Mouse (Mus musculus) frontal cortex, postnatal 14 days (tissue): Measurements from ENCODE around the gene Arhgef19.

ENCODE experiments used
- DNase-seq, 2 experiments: peaks; one replicate each; pipeline ENCODE4 v3.0.0; 2022; ENCODE audit warnings: low spot score in 2 of 2

Arhgef19 gene

GRCm38 (mm10) chr4:141265979-141266637 lies 26.8 kb downstream of the Arhgef19 start:
- DNase-seq: no peak

DNA sequence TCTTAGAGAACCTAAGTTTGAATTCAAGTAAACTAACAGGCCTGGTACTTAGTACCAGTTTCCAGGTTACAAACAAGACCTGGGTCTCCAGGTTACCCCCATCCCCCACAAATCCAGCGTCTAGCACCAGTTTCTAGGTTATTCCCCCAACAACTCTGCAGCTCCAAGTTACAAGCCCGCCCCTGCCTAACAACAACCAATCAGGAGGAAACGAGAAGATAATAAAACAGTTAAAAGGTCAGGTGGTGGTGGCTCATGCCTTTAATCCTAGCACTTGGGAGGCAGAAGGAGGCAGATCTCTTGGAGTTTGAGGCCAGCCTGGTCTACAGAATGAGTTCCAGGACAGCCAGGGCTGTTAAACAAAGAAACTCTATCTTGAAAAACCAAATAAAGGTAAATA lies 28.0 kb downstream of the Arhgef19 start:
- no peak for DNase-seq

DNA sequence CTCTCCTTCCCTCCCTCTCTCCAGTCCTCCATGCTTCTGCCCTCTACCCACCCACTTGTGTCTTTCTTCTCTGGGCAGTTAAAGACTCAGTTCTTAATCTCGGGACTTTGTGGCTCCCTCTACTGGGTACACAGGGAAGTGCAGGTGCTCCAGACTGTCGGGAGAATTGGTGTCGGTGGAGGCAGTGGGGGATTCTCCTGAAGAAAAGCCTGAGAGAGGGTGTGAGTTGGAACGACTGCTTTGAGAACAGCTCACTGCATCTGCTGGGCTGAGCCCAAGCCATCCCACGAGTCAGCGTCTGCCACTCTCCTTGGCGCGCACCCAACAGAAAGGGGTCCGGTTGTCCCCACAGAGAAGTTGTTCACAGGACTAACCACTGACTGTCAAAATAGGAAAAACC lies 28.5 kb downstream of the Arhgef19 start:
- peak; percentile 56 to 74 for DNase-seq

DNA sequence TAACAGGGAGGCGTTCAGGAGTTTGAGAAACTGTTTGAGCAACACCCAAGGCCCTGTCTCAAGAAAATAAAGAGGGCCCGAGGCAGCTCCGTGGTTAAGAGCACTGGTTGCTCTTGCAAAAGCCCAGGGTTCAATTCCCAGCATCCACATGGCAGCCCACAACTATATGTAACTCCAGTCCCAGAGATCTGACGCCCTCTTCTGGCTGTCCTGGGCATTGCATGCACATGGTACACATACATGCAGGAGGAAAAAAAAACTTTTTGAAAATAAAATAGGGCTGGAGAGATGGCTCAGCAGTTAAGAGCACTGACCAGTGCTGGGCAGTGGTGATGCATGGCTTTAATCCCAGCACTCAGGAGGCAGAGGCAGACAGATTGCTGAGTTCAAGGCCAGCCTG lies 29.1 kb downstream of the Arhgef19 start:
- DNase-seq: no peak

GRCm38 (mm10) chr4:141269080-141269479 lies 29.8 kb downstream of the Arhgef19 start:
- DNase-seq: no peak

GRCm38 (mm10) chr4:141270201-141270940 lies 31.1 kb downstream of the Arhgef19 start:
- DNase-seq: no peak

DNA sequence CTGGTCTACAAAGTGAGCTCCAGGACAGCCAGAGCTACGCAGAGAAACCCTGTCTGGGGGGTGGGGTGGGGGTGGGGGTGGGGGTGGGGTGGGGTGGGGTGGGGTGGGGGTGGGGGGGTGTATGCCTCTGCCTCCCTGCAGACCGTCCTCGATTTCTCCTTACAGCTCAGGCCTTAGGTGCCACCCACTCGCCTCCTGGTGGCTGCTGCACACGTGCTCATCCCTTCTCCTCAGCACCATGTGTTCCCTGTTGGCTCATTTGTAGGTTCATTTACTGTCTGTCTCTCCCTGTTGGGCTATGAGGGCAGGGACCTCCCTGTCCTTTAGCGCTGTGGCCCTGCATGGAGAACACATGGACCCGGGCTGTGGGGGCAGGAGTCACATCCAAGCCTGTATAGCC lies 31.9 kb downstream of the Arhgef19 start:
- no peak for DNase-seq

- no peak for DNase-seq
Observed at GRCm38 (mm10) chr4:141271721-141272120, 32.4 kb downstream of the Arhgef19 start.

DNA sequence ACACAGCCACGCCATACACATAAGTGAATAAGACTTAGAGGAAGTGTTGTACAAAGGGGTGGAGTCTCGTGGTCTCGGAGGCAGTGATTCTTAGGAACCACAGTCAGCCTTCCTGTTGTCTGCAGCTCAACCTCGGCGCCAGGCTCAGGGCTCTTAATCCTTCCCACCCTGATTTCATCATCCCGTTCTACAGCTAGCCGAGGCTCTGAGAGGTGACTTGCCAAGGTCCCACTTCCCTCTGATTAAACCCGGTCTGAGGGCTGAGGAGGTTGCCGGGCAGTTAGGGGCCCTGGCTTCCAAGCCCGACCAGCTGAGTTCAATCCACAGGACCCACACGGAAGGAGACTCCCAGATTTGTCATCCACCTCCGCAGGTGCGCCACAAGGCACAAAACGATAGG lies 33.6 kb downstream of the Arhgef19 start:
- DNase-seq: no peak

DNA sequence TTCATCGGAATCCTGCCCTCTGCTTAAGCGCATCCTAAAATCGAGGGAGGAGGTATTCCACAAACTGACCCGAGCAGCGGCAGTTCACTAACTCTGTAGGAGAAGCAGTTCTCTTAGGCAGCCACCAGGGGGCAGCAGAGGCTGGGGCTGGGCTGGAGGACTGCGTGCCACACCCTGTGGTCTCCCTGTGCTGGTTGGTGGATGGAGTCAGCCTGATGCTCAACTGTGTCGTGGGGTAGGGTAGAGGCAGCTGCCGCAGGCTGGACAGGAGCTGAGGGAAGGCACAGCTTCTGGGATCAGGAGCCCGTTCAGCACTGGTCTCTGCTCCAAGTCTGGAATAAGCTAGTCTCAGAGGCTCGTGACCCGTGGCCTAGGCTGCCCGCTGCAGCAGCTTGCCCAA lies 34.0 kb downstream of the Arhgef19 start:
- peak; percentile 51 to 75 for DNase-seq

- no peak for DNase-seq
Observed at GRCm38 (mm10) chr4:141274485-141275341, 35.4 kb downstream of the Arhgef19 start.

- no peak for DNase-seq
Observed at GRCm38 (mm10) chr4:141277157-141277556, 37.9 kb downstream of the Arhgef19 start.

DNA sequence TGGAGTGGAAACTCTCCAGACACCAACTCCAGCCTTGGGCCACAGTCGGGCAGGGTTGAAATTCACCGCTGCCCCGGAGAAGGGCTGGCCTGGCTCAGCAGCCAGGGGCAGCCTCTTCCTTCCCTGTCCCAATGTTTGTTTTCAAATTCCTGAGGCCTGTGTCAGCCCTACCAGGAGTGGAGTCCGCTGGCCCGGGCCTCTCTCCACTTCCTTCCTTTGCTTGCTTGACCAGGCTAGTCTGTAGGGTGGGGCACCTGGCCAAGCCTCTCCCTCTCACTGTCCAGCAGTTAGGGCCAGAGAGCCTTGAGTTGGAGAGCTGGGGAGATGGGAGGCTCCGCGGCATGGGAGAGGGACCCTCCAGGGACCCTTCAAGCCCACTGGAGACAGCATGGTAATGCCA lies 38.9 kb downstream of the Arhgef19 start:
- peak in 1 of 2 experiments; percentile 29 for DNase-seq

DNA sequence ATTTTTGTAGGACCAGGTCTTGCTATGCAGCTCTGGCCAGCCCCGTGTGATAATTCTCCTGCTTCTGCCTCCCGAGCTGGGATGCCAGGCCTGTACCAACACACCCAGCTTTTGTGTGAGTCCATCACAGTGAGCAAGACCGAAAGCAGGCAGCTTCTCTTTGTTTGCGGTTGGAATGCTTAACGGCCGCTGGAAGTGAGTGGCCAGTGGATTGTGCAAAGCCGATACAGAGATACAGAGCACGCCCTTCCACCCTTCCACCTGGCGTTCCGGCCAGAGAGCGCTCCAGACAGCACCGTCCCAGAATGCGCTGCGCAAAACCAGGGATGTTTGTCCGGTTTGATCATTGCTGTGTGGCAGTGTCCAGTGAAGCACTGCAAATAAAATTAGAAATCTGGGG lies 40.0 kb downstream of the Arhgef19 start:
- DNase-seq: no peak

DNA sequence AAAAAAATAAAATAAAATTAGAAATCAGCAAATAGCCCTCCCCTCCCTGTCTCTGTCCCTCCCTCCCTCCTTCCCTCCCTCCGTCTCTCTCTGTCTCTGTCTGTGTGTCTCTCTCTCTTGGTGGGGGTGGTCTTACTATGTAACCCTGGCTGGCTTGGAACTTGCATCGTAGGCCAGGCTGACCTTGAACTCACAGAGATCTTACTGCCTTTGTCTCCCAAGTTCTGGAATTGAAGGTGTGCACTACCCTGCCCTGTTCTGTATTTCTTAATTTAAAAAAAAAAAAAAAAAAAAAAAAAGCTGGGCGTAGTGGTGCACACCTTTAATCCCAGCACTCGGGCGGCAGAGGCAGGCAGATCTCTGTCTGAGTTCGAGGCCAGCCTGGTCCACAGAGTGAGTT lies 40.5 kb downstream of the Arhgef19 start:
- no peak for DNase-seq

DNA sequence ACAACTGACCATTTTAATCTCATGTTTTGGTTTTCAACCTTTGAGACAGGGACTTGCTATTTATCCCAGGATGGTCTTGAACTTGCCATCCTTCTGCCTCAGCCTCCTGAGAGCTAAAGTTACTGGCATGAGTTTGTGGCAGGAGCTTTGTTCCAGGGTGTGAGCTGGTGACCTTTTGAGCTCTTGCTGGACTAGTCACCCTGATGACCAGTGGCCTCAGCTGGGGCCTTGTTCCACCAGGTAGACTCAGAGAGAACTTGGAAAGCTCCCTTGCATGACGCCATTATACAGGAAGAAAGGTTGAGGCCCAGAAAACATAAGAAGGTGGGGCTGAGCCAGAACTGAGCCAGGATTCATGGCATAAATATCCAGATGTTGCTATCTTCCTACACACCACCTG lies 41.2 kb downstream of the Arhgef19 start:
- DNase-seq: no peak

DNA sequence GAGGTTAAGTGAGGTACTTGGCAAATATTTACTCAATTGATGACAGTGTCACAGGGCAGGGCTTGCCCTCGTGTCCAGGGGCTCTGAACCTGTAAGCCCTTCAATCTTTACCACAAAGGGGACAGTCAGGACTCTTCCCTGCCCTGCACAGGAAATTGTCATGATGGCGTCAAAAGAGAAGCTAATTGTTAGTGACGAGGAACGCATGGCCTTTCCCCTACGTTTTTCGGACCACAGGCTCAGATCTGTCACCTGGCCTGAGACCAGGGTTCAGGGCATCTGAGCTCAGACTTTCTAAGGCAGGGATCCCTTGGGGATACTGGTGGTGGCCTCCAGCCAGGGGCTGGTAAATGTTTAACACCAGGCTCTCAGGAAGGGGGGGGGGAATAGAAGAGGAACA lies 41.9 kb downstream of the Arhgef19 start:
- no peak for DNase-seq

GRCm38 (mm10) chr4:141281578-141281977 lies 42.3 kb downstream of the Arhgef19 start:
- DNase-seq: no peak

GRCm38 (mm10) chr4:141282087-141282486 lies 42.8 kb downstream of the Arhgef19 start:
- no peak for DNase-seq

GRCm38 (mm10) chr4:141282623-141283022 lies 43.3 kb downstream of the Arhgef19 start:
- DNase-seq: no peak

GRCm38 (mm10) chr4:141283176-141283878 lies 44.0 kb downstream of the Arhgef19 start:
- no peak for DNase-seq

DNA sequence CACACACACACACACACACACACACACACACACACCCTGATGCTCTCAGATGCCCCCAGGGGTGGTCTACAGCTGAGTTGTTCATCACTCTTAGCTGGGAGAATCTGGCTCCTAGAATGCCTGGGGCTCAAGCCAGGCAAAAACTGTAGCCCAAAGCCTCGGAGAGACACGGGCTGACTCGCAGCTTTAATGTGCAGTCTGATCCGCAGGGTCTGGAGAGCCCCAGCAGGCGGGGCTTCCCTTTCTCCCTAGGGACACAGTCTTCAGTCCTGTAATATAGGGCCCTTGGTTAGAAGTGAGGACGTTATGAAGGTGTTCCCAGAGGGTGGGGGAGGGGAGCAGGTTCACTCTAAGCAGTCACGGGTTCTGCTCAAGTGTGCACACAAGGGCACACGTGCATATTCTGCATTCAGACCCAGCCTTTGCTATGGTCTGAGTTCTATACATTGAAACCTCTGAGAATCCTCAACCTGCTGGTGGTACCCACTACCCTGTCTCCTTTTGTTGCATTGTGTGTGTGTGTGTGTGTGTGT lies 44.6 kb downstream of the Arhgef19 start:
- no peak for DNase-seq
